Mouse (Mus musculus): ENCODE measurements at regions not wholly inside any gene's neighbourhood (a gene's known extent, or its start where the extent isn't known, plus 50 kb on each side); places are given as distances from the start of the nearest gene placed in this dataset.

DNA sequence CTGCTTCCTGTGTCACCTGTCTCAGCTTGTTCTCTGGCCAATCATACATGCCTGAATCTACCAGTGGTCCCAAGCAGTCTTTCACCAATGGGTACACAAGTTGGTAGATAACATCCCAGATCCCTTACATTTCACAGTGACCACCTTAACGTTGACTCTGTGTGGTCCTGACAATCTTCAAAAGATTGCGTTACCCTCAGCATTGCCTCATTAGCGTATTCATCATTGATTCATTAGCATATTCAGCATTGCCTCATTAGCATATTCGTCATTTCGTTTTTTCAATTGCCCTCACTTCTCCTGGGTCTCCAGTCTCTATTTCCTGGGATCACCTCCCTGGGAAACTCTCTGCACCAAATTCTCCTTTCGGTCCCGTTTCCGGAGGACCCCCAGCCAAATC is 55.5 kb upstream of the Habp2 start:
- Histone ChIP-seq H3K79me2 (ENCODE audit: control insufficient read depth, insufficient read depth) (no peaks in the 10 kb centered on the region), H3K4me2 (ENCODE audit: low read depth) (no peak overlapping the region), H3K4me3 (no peak overlapping the region), H3K27me3 (ENCODE audit: control insufficient read depth, insufficient read depth, insufficient read length) (peaks cover 20% of the 10 kb centered on the region), H3K36me3 (ENCODE audit: control insufficient read depth, insufficient read depth) (no peaks in the 10 kb centered on the region), H3ac (ENCODE audit: control insufficient read depth, insufficient read length) (no peak overlapping the region)
- TF ChIP-seq TCF12 (IDR thresholded peaks at IDR 0.05; ENCODE audit: insufficient read depth, poor library complexity, severe bottlenecking) (no peak), USF1 (IDR thresholded peaks at IDR 0.05; ENCODE audit: low read depth) (no peak), CEBPB (IDR thresholded peaks at IDR 0.05; ENCODE audit: insufficient read depth, poor library complexity, severe bottlenecking) (no peak), MYOD1 (IDR thresholded peaks at IDR 0.05; ENCODE audit: control insufficient read depth in 1 of 3, insufficient read length in 2 of 3, low read depth in 2 of 3) (no peak), REST (IDR thresholded peaks at IDR 0.05; ENCODE audit: insufficient read depth, insufficient read length) (no peak)

DNA sequence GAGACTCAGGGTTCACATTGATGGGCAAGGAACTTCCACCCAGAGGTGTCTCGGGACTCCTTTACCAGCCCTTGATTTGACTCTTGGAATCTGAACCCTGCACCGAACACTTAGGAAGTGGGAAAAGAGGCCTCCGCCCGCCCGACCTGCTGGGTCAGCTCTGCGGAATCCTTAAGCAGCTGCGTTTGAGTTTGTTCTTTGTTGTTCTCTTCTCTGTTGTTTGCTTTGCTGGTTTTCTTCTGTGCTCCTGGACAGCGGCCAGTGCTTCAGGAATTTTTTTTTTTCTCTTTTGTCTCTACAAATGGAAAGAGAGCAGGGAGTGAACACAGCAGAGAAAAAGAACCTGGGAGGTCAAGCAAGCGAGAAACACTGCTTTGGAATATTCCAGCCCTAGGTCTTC is 55.1 kb upstream of the Habp2 start:
- Histone ChIP-seq H3K4me3 (no peak overlapping the region), H3ac (ENCODE audit: control insufficient read depth, insufficient read length) (no peak overlapping the region), H3K4me2 (ENCODE audit: low read depth) (no peak overlapping the region), H3K36me3 (ENCODE audit: control insufficient read depth, insufficient read depth) (no peaks in the 10 kb centered on the region), H3K27me3 (ENCODE audit: control insufficient read depth, insufficient read depth, insufficient read length) (peaks cover 24% of the 10 kb centered on the region), H3K79me2 (ENCODE audit: control insufficient read depth, insufficient read depth) (no peaks in the 10 kb centered on the region)
- TF ChIP-seq TCF12 (IDR thresholded peaks at IDR 0.05; ENCODE audit: insufficient read depth, poor library complexity, severe bottlenecking), result no peak
- no peak for TF ChIP-seq TCF3 (IDR thresholded peaks at IDR 0.05; ENCODE audit: insufficient read length, low read depth)
- no peak for TF ChIP-seq REST (IDR thresholded peaks at IDR 0.05; ENCODE audit: insufficient read depth, insufficient read length)
- no peak for TF ChIP-seq MAX (IDR thresholded peaks at IDR 0.05; ENCODE audit: low read depth)

DNA sequence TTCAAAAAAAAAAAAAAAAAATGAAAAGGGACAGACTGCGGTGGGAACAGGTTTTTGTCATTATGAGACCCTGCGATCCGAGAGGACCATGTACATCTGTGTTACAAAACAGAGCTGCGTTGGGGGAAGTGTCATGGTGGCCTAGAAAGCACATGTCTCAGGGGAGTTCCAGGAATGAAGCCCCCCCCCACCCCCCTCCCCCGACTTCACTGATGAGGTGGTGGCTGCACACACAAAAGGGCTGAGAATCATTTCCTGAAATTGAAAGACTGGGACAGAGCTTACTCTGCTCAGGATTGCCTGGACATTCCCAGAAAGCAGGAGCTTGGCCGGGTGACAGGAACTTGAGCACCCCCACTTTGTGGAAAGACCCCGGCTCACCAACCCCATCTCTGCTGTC is 54.7 kb upstream of the Habp2 start:
- Histone ChIP-seq H3K4me3 (no peak overlapping the region), H3K79me2 (ENCODE audit: control insufficient read depth, insufficient read depth) (no peaks in the 10 kb centered on the region), H3ac (ENCODE audit: control insufficient read depth, insufficient read length) (no peak overlapping the region), H3K27me3 (ENCODE audit: control insufficient read depth, insufficient read depth, insufficient read length) (peaks cover 25% of the 10 kb centered on the region), H3K4me2 (ENCODE audit: low read depth) (no peak overlapping the region), H3K36me3 (ENCODE audit: control insufficient read depth, insufficient read depth) (no peaks in the 10 kb centered on the region)
- TF ChIP-seq TCF3 (IDR thresholded peaks at IDR 0.05; ENCODE audit: insufficient read length, low read depth), result no peak
- TF ChIP-seq MYOG (IDR thresholded peaks at IDR 0.05; ENCODE audit: control insufficient read depth in 1 of 3, insufficient read depth in 1 of 3, insufficient read length in 2 of 3, low read depth in 2 of 3), result no peak
- no peak for TF ChIP-seq E2F4 (IDR thresholded peaks at IDR 0.05; ENCODE audit: insufficient read depth)
- TF ChIP-seq CEBPB (IDR thresholded peaks at IDR 0.05; ENCODE audit: insufficient read depth, poor library complexity, severe bottlenecking), result no peak
- TF ChIP-seq MAX (IDR thresholded peaks at IDR 0.05; ENCODE audit: low read depth), result no peak
- no peak for TF ChIP-seq TCF12 (IDR thresholded peaks at IDR 0.05; ENCODE audit: insufficient read depth, poor library complexity, severe bottlenecking)
- no peak for TF ChIP-seq SRF (IDR thresholded peaks at IDR 0.05; ENCODE audit: control insufficient read depth, insufficient read length, low read depth)
- TF ChIP-seq POLR2A (IDR thresholded peaks at IDR 0.05; ENCODE audit: insufficient read length, low read depth), result no peak

DNA sequence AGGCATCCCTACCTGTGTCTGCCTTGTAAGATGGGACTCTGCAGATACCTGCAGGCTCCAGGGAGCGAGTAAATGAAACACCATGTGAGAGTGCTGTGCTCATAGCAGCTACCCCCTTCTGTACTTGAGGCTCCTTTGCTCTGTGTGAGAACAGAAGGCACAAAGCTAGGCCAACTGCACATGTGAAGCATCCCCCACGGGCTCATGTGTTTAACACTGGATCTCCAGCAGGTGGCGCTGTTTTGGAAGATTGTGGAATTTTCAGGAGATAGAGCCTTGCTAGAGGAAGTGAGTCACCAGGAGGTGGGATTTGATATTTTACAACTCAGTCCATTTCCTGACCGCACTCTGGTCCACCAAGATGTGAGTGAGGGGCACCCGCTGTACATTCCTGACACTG is 54.0 kb upstream of the Habp2 start:
- no peak overlapping the region for H3K4me3 ChIP-seq
- no peak overlapping the region for H3K4me2 ChIP-seq (ENCODE audit: low read depth)
- no peak for TF ChIP-seq MYOG (IDR thresholded peaks at IDR 0.05; ENCODE audit: control insufficient read depth in 1 of 3, insufficient read depth in 1 of 3, insufficient read length in 2 of 3, low read depth in 2 of 3)
- TF ChIP-seq REST (IDR thresholded peaks at IDR 0.05; ENCODE audit: insufficient read depth, insufficient read length), result no peak
- no peak for TF ChIP-seq SRF (IDR thresholded peaks at IDR 0.05; ENCODE audit: control insufficient read depth, insufficient read length, low read depth)
- no peak for TF ChIP-seq TCF3 (IDR thresholded peaks at IDR 0.05; ENCODE audit: insufficient read length, low read depth)
- peaks cover 26% of the 10 kb centered on the region for H3K27me3 ChIP-seq (ENCODE audit: control insufficient read depth, insufficient read depth, insufficient read length)
- H3ac ChIP-seq (ENCODE audit: control insufficient read depth, insufficient read length), result no peak overlapping the region
- H3K36me3 ChIP-seq (ENCODE audit: control insufficient read depth, insufficient read depth), result no peaks in the 10 kb centered on the region
- no peaks in the 10 kb centered on the region for H3K79me2 ChIP-seq (ENCODE audit: control insufficient read depth, insufficient read depth)

DNA sequence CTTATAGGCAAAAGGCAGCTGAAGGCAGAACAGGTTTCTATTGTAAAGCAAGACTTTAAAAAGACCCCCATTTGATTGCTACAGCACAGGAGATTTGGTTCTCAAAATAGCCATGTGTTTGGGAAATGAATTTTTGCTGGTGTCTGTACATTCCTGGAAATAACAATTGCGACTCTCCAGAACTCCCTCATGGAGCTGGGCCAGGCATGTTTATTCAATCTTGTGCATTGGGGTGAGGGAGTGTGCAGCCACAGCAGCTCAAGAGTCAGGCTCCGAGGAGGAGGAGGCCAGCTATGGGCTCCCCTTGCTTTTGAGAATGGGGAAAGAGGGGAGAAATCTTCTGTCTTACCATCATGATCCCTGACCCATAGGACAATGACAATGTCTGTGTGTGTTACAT is 51.9 kb upstream of the Habp2 start:
- no peaks in the 10 kb centered on the region for H3K36me3 ChIP-seq (ENCODE audit: control insufficient read depth, insufficient read depth)
- peaks cover 26% of the 10 kb centered on the region for H3K27me3 ChIP-seq (ENCODE audit: control insufficient read depth, insufficient read depth, insufficient read length)
- no peak overlapping the region for H3ac ChIP-seq (ENCODE audit: control insufficient read depth, insufficient read length)
- no peak overlapping the region for H3K4me2 ChIP-seq (ENCODE audit: low read depth)
- H3K4me3 ChIP-seq, result no peak overlapping the region
- TF ChIP-seq TCF12 (IDR thresholded peaks at IDR 0.05; ENCODE audit: insufficient read depth, poor library complexity, severe bottlenecking), result no peak
- TF ChIP-seq REST (IDR thresholded peaks at IDR 0.05; ENCODE audit: insufficient read depth, insufficient read length), result no peak
- TF ChIP-seq POLR2AphosphoS2 (IDR thresholded peaks at IDR 0.05; ENCODE audit: insufficient read length, low read depth), result no peak
- no peak for TF ChIP-seq MYOG (IDR thresholded peaks at IDR 0.05; ENCODE audit: control insufficient read depth in 1 of 3, insufficient read depth in 1 of 3, insufficient read length in 2 of 3, low read depth in 2 of 3)
- TF ChIP-seq POLR2A (IDR thresholded peaks at IDR 0.05; ENCODE audit: insufficient read length, low read depth), result no peak
- no peak for TF ChIP-seq CEBPB (IDR thresholded peaks at IDR 0.05; ENCODE audit: insufficient read depth, poor library complexity, severe bottlenecking)
- TF ChIP-seq USF1 (IDR thresholded peaks at IDR 0.05; ENCODE audit: low read depth), result no peak
- no peak for TF ChIP-seq MAX (IDR thresholded peaks at IDR 0.05; ENCODE audit: low read depth)
- TF ChIP-seq SRF (IDR thresholded peaks at IDR 0.05; ENCODE audit: control insufficient read depth, insufficient read length, low read depth), result no peak
- TF ChIP-seq E2F4 (IDR thresholded peaks at IDR 0.05; ENCODE audit: insufficient read depth), result no peak
- TF ChIP-seq MYOD1 (IDR thresholded peaks at IDR 0.05; ENCODE audit: control insufficient read depth in 1 of 3, insufficient read length in 2 of 3, low read depth in 2 of 3), result no peak
- no peak for TF ChIP-seq TCF3 (IDR thresholded peaks at IDR 0.05; ENCODE audit: insufficient read length, low read depth)
- H3K79me2 ChIP-seq (ENCODE audit: control insufficient read depth, insufficient read depth), result no peaks in the 10 kb centered on the region

Data from myocyte (in vitro differentiated cells).